Mouse (Mus musculus): ENCODE measurements around the gene Zfp691.

GRCm38 (mm10) chr4:119140126-119140525 lies 33.9 kb downstream of the Zfp691 start:
- no peak for TF ChIP-seq POLR2A (IDR thresholded peaks at IDR 0.05; ENCODE audit: extremely low read depth, insufficient read depth, low read length)
- TF ChIP-seq CTCF (IDR thresholded peaks at IDR 0.05; ENCODE audit: low read depth, low read length), result peak; percentile 94
